Mouse (Mus musculus): ENCODE results near the gene Vmn1r172. TPM values are rescaled to one million over a fixed set of nuclear protein-coding genes. Genes with fewer than 3 reads are reported as not detected.
"Not testable (repeated sequence)": the region's sequence is repeated elsewhere in the genome, so short reads cannot be mapped to it uniquely, and the experiment has no call there.

Vmn1r172 gene
- polyA plus RNA-seq (2015; fragmentation: Nextera tagmentation; extraction: Ambion mirVana), result not detected in 2 replicates

DNA sequence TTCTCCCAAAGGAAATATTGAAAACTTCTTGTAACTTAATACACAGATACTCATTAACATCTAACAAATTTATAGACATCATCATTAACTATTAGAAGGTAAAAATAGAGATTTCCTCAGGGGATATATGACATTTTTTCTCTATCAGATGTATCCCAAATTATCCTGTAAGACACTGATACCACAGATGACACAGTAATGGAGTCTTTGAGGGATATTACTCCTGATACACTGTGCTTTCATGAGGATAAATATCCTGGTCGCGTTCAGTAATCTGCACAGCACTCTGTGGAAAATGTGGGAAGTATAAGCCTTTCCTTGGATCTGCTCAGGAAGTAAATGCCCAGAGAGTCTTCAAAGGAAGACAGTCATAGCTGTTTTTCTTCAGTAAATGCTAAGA is at the start of gene Vmn1r172:
TSS of gene Vmn1r172 (plus strand) at position 301 of the 400 bp plus-strand sequence.
- Histone ChIP-seq H3K27ac (ENCODE audit: low read length) (no peak within 1 kb of the TSS), H3K9me3 (ENCODE audit: low read length) (no peaks in the 10 kb centered on the region), H3K4me2 (replicated peaks; ENCODE audit: low read depth, low read length) (no peak within 1 kb of the TSS), H3K4me1 (ENCODE audit: insufficient read depth, low read length) (no peaks in the 10 kb centered on the region), H3K27me3 (ENCODE audit: insufficient read depth, low read length) (no peaks in the 10 kb centered on the region), H3K9ac (replicated peaks; ENCODE audit: low read length) (no peak within 1 kb of the TSS), H3K36me3 (ENCODE audit: insufficient read depth, low read length) (no peaks in the 10 kb centered on the region), H3K4me3 (ENCODE audit: low read length) (no peak within 1 kb of the TSS)
- WGBS, result 69% methylated on average over 2 of the region's 2 CpGs
- no peak for ATAC-seq (ENCODE audit: low FRiP score, low TSS enrichment)

DNA sequence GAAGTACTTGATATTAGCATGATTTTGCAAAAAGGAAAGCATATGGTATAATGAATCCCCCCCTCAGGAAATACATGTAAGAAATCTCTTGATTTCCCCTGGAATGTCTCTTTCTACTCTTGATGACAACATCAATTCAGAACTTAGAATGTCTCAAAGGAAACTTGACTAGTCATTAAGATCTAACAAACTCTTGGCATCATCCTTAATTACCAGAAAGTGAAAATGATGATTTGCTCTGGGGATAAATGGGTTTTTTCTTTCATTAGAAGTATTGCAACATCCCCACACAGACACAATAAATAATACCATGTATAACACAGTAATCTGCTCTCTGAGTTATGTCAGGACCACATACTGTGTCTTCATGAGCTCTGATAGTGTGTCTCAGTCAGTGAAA is 27.7 kb upstream of the Vmn1r172 start, which contains the start of gene Vmn1r171:
TSS of gene Vmn1r171 (plus strand) at position 301 of the 400 bp plus-strand sequence.
- Histone ChIP-seq H3K4me2 (replicated peaks; ENCODE audit: low read depth, low read length) (no peak within 1 kb of the TSS), H3K36me3 (ENCODE audit: insufficient read depth, low read length) (no peaks in the 10 kb centered on the region), H3K9me3 (ENCODE audit: low read length) (peaks cover 6% of the 10 kb centered on the region; the same call in 1 of the 2 replicates), H3K4me3 (ENCODE audit: low read length) (no peak within 1 kb of the TSS), H3K27ac (ENCODE audit: low read length) (no peak within 1 kb of the TSS), H3K27me3 (ENCODE audit: insufficient read depth, low read length) (no peaks in the 10 kb centered on the region), H3K9ac (replicated peaks; ENCODE audit: low read length) (no peak within 1 kb of the TSS), H3K4me1 (ENCODE audit: insufficient read depth, low read length) (no peaks in the 10 kb centered on the region)
- no peak for ATAC-seq (ENCODE audit: low FRiP score, low TSS enrichment)

DNA sequence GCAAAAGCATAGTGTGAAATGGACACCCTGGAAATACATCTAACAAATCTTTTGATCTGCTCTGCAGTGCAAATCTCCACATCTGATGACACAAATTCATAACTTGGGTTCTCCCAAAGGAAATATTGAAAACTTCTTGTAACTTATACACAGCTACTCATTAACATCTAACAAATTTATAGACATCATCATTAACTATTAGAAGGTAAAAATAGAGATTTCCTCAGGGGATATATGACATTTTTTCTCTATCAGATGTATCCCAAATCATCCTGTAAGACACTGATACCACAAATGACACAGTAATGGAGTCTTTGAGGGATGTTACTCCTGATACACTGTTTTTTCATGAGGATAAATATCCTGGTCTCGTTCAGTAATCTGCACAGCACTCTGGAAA is 42.3 kb downstream of the Vmn1r172 start, which contains the start of gene Vmn1r173:
TSS of gene Vmn1r173 (plus strand) at position 301 of the 400 bp plus-strand sequence.
- not testable (repeated sequence) for ATAC-seq (ENCODE audit: low FRiP score, low TSS enrichment); H3K4me3 ChIP-seq (ENCODE audit: low read length); H3K4me1 ChIP-seq (ENCODE audit: insufficient read depth, low read length); H3K27ac ChIP-seq (ENCODE audit: low read length); H3K36me3 ChIP-seq (ENCODE audit: insufficient read depth, low read length); H3K9me3 ChIP-seq (ENCODE audit: low read length); H3K9ac ChIP-seq (replicated peaks; ENCODE audit: low read length); H3K4me2 ChIP-seq (replicated peaks; ENCODE audit: low read depth, low read length); H3K27me3 ChIP-seq (ENCODE audit: insufficient read depth, low read length)
- WGBS, result 60% methylated on average over 1 of the region's 1 CpGs

Other genes with a start within 250 kb of the Vmn1r172 start
- gene Vmn1r167, start 151.1 kb upstream of the Vmn1r172 start, polyA plus RNA-seq (2015; fragmentation: Nextera tagmentation; extraction: Ambion mirVana), result not detected in 2 replicates
- gene Vmn1r168, start 118.6 kb upstream of the Vmn1r172 start, polyA plus RNA-seq (2015; fragmentation: Nextera tagmentation; extraction: Ambion mirVana), result not detected in 2 replicates
- gene Vmn1r169, start 82.8 kb upstream of the Vmn1r172 start, polyA plus RNA-seq (2015; fragmentation: Nextera tagmentation; extraction: Ambion mirVana), result not detected in 2 replicates
- gene Vmn1r170, start 52.1 kb upstream of the Vmn1r172 start, polyA plus RNA-seq (2015; fragmentation: Nextera tagmentation; extraction: Ambion mirVana), result not detected in 2 replicates
- gene Vmn1r171, start 27.6 kb upstream of the Vmn1r172 start, polyA plus RNA-seq (2015; fragmentation: Nextera tagmentation; extraction: Ambion mirVana), result not detected in 2 replicates
- not detected in 2 replicates for gene Vmn1r173, start 42.4 kb downstream of the Vmn1r172 start, polyA plus RNA-seq (2015; fragmentation: Nextera tagmentation; extraction: Ambion mirVana)
- not detected in 2 replicates for gene Vmn1r174, start 94.0 kb downstream of the Vmn1r172 start, polyA plus RNA-seq (2015; fragmentation: Nextera tagmentation; extraction: Ambion mirVana)
- not detected in 2 replicates for gene Vmn1r175, start 152.3 kb downstream of the Vmn1r172 start, polyA plus RNA-seq (2015; fragmentation: Nextera tagmentation; extraction: Ambion mirVana)
- gene Vmn1r176, start 179.1 kb downstream of the Vmn1r172 start, polyA plus RNA-seq (2015; fragmentation: Nextera tagmentation; extraction: Ambion mirVana), result not detected in 2 replicates
- not detected in 2 replicates for gene Vmn1r177, start 208.1 kb downstream of the Vmn1r172 start, polyA plus RNA-seq (2015; fragmentation: Nextera tagmentation; extraction: Ambion mirVana)
- gene Vmn1r178, start 233.7 kb downstream of the Vmn1r172 start, polyA plus RNA-seq (2015; fragmentation: Nextera tagmentation; extraction: Ambion mirVana), result not detected in 2 replicates

Data from kidney, embryonic 16.5 days (tissue).